Mouse (Mus musculus) heart, embryonic 12.5 days (tissue): ENCODE data around the gene Whrn. TPM values are rescaled to one million over a fixed set of nuclear protein-coding genes. Genes with fewer than 3 reads are reported as not detected.

ENCODE experiments used
- ATAC-seq: fragments of 200-750 bp; cut with Nextera tagmentation; 2 replicates; pipeline ENCODE4 v1.8.0; 2017; ENCODE audit warnings: moderate TSS enrichment, moderate library complexity; ENCODE audit not compliant: insufficient number of reproducible peaks, low FRiP score
- H3K27ac ChIP-seq: fragments of 300-500 bp; sonication (generic); 2 replicates; pipeline ENCODE4 v1.5.1; 2016; ENCODE audit warnings: mild to moderate bottlenecking, moderate library complexity; ENCODE audit not compliant: poor library complexity, severe bottlenecking
- H3K27me3 ChIP-seq: fragments of 300-500 bp; sonication (generic); replicated peaks from 2 replicates; pipeline ENCODE4 v1.6.1; 2016; ENCODE audit warnings: mild to moderate bottlenecking, moderate library complexity
- H3K36me3 ChIP-seq: fragments of 300-500 bp; sonication (generic); 2 replicates; pipeline ENCODE4 v1.6.1; 2016; ENCODE audit warnings: mild to moderate bottlenecking, moderate library complexity
- H3K4me1 ChIP-seq: fragments of 300-500 bp; sonication (generic); replicated peaks from 2 replicates; pipeline ENCODE4 v1.6.1; 2016; ENCODE audit warnings: mild to moderate bottlenecking
- H3K4me2 ChIP-seq: fragments of 300-500 bp; sonication (generic); 2 replicates; pipeline ENCODE4 v1.6.1; 2016; ENCODE audit warnings: mild to moderate bottlenecking, moderate library complexity
- H3K4me3 ChIP-seq: fragments of 300-500 bp; sonication (generic); 2 replicates; pipeline ENCODE4 v1.5.1; 2016; ENCODE audit warnings: mild to moderate bottlenecking
- H3K9ac ChIP-seq: fragments of 300-500 bp; sonication (generic); 2 replicates; pipeline ENCODE4 v1.6.1; 2016; ENCODE audit warnings: mild to moderate bottlenecking, moderate library complexity
- H3K9me3 ChIP-seq: fragments of 300-500 bp; sonication (generic); replicated peaks from 2 replicates; pipeline ENCODE4 v1.6.1; 2016; ENCODE audit warnings: mild to moderate bottlenecking, moderate library complexity
- WGBS: fragments of 180-500 bp; shearing (Covaris S2); methylation state at CpG from one replicate; pipeline ENCODE4 v1.1.7; 2016; 5-methylcytosine and 5-hydroxymethylcytosine counted together
- polyA plus RNA-seq: library from polyadenylated mRNA; unstranded; fragments of >200 nt; fragmentation: Nextera tagmentation; extraction: Ambion mirVana; gene quantifications from 2 replicates; pipeline ENCODE4 v1.2.1, GENCODE M21; 2016

Whrn gene
- polyA plus RNA-seq, 1 experiment from 2014 or later = 4.7 TPM

DNA sequence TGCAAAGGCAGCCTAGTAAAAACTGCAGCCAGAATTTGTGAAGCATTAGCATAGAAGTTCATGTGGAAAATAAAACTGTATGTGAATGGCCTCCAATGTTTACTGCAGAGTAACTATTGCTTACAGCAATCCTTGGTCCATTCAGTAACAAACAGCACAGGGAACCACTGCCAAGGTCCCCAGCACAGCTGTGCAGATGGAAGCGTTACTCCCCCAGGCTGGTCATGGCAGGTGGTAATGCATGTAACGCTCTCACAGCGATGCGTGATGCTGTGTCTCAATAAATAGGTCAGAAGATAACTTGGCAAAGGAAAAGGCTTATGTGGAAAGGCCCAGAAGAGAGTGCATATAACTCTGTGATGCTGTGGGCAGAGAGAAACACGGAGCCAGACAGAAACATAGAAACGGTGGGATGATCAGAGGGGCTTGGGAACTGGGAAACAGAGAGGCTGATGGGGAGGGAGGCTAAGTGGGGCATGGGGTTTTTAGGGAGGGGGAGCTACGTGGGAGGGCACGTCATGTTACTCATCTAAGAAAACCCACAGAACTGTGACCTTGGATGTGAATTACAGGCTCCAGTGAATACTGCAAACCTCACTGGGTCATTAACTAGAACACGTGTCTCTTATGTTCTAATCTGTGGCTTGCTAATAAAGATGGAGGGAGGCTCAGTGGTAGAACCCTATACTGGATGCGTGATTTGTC is 51.3 kb downstream of the Whrn start:
- no peaks in the 10 kb centered on the region for H3K4me1 ChIP-seq
- WGBS = 88% methylated on average over 10 of the region's 10 CpGs

DNA sequence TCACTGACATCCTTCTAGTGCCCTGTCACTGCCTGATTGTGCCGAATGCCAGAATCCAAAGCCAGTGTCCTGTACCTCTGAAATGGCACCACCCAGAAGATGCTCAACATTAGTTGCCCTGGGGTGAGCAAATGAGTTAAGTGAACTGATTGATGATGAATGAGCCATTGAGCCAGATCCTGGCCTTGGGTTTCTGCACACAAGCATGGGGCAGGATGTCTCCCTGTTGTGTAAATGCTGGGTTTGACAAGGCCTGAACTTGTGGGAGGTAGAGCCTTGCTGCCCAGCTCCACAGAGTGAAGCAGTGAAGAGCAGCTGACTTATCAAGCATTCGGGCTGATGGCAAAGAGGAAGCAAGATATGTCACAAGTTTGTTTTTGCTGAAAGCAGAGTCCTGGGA is 52.7 kb downstream of the Whrn start:
- Histone ChIP-seq H3K4me1 (peaks cover 2% of the 10 kb centered on the region; the same call in 1 of the 2 replicates), H3K27me3 (no peaks in the 10 kb centered on the region), H3K27ac (no peak overlapping the region), H3K36me3 (no peaks in the 10 kb centered on the region), H3K4me3 (no peak overlapping the region), H3K9ac (no peak overlapping the region), H3K4me2 (no peak overlapping the region), H3K9me3 (peaks cover 20% of the 10 kb centered on the region)
- no peak for ATAC-seq
- WGBS = 70% methylated on average over 2 of the region's 2 CpGs

More for the DNA sequence above, 51.3 kb downstream of the Whrn start:
- Histone ChIP-seq H3K27ac (no peak overlapping the region), H3K27me3 (no peaks in the 10 kb centered on the region), H3K4me2 (no peak overlapping the region), H3K9ac (no peak overlapping the region), H3K9me3 (peaks cover 22% of the 10 kb centered on the region), H3K36me3 (no peaks in the 10 kb centered on the region), H3K4me3 (no peak overlapping the region)
- ATAC-seq = no peak

DNA sequence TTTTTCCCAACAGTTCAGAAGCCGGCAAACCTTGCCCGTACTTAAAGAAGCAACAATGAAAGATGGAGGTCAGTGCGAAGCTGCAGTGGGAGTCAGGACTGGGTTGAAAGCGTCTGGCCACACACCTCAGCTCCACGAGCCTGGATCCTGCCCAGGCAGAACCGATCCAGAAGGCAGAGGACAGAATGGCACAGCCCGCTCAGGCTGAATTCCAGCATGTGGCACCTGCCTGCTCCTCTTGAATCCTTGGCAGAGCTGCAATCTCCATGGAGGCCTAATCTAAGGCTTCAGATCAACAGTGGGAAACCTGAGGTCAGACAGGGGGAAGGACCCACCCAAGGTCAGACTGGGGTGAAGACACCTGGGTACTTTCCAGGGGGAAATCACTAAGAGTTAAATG is 54.2 kb downstream of the Whrn start:
- Histone ChIP-seq H3K36me3 (no peaks in the 10 kb centered on the region), H3K9me3 (peaks cover 20% of the 10 kb centered on the region), H3K27ac (no peak overlapping the region), H3K4me3 (no peak overlapping the region), H3K27me3 (no peaks in the 10 kb centered on the region), H3K4me1 (peaks cover 17% of the 10 kb centered on the region), H3K9ac (no peak overlapping the region), H3K4me2 (no peak overlapping the region)
- no peak for ATAC-seq
- 88% methylated on average over 7 of the region's 7 CpGs for WGBS

DNA sequence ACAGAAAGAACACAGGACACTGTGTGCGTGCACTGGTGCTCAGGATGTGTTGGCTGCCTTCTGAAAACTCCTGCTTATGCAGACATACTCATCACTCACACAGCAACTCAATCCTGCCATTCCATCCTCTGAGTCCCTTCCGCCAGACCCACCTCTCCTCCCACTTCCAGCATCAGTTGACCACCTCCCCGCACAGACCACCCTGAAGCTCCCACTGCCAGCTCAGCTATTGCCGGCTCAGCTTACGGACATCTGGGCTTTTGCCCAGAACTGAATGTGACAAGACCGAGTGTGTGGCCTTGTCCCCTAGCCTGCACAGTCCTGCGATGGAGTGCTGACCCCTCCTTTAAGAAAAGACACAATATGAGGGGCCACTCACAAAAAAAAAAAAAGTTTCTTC is 55.5 kb downstream of the Whrn start:
- ATAC-seq = no peak
- no peak overlapping the region for H3K4me3 ChIP-seq
- 0 out of 2 replicates have a peak, but pooled peaks cover 14% of the 10 kb centered on the region for H3K9me3 ChIP-seq
- WGBS = 69% methylated on average over 7 of the region's 7 CpGs
- H3K36me3 ChIP-seq = no peaks in the 10 kb centered on the region
- no peak overlapping the region for H3K27ac ChIP-seq
- no peak overlapping the region for H3K9ac ChIP-seq
- no peak overlapping the region for H3K4me2 ChIP-seq
- H3K27me3 ChIP-seq = no peaks in the 10 kb centered on the region
- peaks cover 23% of the 10 kb centered on the region for H3K4me1 ChIP-seq

DNA sequence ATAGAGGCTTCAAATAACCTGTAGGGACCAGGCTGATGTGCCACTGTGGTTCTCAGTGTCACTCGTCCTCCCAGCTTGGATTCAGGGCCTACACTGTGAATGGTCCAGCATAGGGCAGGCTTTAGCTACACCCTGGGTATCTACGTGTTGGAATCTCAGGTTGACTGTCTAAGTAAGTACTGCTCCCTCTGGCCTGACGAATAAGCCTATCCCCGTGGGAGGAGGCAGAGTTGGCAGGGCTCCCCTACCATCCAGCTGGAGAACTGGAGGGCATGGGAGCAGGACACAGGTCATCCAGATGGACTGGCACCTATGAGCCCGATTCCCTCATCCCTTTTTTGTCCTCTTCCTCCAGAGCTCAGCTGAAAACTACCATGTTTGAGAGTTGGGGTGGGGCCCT is 57.8 kb downstream of the Whrn start:
- Histone ChIP-seq H3K9me3 (0 out of 2 replicates have a peak, but pooled peaks cover 11% of the 10 kb centered on the region), H3K4me1 (peaks cover 23% of the 10 kb centered on the region), H3K4me2 (no peak overlapping the region), H3K4me3 (no peak overlapping the region), H3K36me3 (no peaks in the 10 kb centered on the region), H3K9ac (no peak overlapping the region), H3K27me3 (no peaks in the 10 kb centered on the region), H3K27ac (peak overlapping the region; percentile 19)
- ATAC-seq = no peak
- 71% methylated on average over 5 of the region's 5 CpGs for WGBS

DNA sequence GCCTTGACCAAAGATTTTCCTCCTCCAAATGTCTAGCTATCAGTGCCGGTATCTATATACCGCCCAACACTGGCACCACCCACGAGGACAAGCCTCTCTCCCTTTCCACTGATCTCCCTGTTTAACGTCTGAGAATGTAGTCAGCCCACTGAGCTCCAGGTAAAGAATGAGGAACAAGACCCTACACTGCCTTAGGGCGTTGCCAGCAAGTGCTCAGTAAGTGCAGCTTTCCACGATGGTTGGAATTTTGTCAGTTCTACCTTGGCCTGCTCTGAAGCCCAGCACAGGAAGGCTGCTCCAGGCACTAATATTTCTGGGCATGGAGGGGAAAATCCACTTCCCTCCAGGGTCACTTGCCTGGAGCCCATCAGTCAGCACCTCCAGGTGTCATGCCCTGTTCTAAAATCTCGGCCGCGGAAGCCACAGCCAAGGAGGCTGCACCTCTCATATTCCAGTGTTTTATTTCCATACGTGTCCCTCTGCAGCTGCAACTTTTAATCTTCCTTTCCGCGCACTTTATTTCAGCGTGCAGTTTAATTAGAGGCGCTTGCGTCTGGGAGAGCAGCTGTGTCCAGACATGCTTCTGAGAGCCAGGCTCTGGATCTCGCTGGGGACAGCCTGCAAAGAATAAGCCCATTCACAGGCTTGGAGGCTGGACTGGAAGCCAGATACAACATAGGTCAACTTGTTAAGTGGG is 58.5 kb downstream of the Whrn start:
- peak overlapping the region; percentile 4; the same call in 1 of the 2 replicates for H3K4me2 ChIP-seq
- no peaks in the 10 kb centered on the region for H3K27me3 ChIP-seq
- H3K9ac ChIP-seq = no peak overlapping the region
- H3K4me1 ChIP-seq = peaks cover 23% of the 10 kb centered on the region
- H3K27ac ChIP-seq = peak overlapping the region; percentile 28; the same call in 1 of the 2 replicates
- WGBS = 36% methylated on average over 16 of the region's 16 CpGs
- ATAC-seq = no peak
- H3K36me3 ChIP-seq = no peaks in the 10 kb centered on the region
- H3K9me3 ChIP-seq = 0 out of 2 replicates have a peak, but pooled peaks cover 5% of the 10 kb centered on the region
- H3K4me3 ChIP-seq = no peak overlapping the region

DNA sequence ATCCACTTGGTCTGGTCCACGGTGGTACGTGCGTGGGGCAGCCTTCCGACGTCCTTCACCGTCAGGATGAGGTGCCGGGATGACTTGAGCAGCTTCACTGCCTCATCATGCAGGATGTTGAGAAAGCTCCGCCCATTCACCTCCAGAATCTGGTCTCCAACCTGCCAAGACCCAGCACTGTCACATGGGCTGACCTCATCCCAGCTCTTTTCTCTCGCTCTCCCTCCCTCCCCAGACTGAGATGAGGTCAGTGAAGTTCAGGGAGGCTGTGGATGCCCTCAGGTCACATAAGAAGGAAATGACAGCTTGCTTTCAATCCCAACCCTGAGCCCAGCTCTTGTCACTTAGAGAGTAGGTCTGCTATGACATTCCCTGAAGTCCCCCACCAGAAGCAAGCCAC is 60.4 kb downstream of the Whrn start:
- H3K27me3 ChIP-seq = no peaks in the 10 kb centered on the region
- H3K9me3 ChIP-seq = 0 out of 2 replicates have a peak, but pooled peaks cover 5% of the 10 kb centered on the region
- H3K36me3 ChIP-seq = no peaks in the 10 kb centered on the region
- no peak for ATAC-seq
- no peak overlapping the region for H3K9ac ChIP-seq
- H3K27ac ChIP-seq = no peak overlapping the region
- peaks cover 24% of the 10 kb centered on the region for H3K4me1 ChIP-seq
- H3K4me2 ChIP-seq = no peak overlapping the region
- 71% methylated on average over 9 of the region's 9 CpGs for WGBS
- H3K4me3 ChIP-seq = no peak overlapping the region

DNA sequence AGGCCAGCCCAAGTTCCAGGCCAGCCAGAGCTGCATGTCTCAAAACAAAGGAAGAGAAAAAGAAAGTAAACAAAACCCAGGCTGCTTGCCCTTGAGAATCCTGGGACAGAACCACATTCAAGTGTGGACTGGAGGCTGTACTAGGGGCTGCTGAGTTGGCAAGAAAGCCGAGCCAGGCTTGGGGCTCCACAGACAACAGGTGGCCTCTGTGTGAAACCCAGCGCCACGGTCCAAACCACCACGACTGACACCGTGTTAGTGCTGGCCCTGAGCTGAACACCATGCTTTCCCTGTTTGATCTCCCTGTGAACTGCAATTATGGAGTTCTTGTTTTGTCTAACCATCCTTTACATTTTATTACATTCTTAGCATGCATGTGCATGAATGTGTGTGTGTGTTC is 64.7 kb downstream of the Whrn start:
- no peaks in the 10 kb centered on the region for H3K9me3 ChIP-seq
- H3K4me3 ChIP-seq = no peak overlapping the region
- H3K9ac ChIP-seq = no peak overlapping the region
- no peaks in the 10 kb centered on the region for H3K27me3 ChIP-seq
- H3K27ac ChIP-seq = no peak overlapping the region
- 86% methylated on average over 5 of the region's 5 CpGs for WGBS
- no peak for ATAC-seq
- peaks cover 12% of the 10 kb centered on the region; the same call in 1 of the 2 replicates for H3K4me1 ChIP-seq
- H3K36me3 ChIP-seq = no peaks in the 10 kb centered on the region
- no peak overlapping the region for H3K4me2 ChIP-seq

DNA sequence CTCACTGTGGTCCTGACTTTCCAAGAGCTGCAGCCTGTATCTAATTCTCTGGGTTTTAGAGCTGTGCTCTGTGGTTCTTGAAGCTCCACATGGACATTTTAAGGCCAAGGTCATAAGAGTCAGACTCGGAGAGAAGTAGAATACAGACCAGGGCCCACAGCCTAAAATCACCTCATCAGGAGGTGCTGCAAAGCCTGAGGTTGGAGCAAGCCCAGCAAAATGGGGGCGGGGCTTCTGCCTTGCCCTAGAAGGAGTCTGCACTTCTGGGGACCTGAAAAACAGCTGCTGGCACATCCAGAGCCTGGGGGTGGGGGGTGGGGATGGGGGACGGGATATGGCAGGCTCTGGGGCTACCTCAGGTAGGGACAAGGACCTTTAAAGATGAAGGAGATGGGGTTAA is 65.4 kb downstream of the Whrn start:
- no peak for ATAC-seq
- H3K27ac ChIP-seq = no peak overlapping the region
- WGBS = 39% methylated on average over 3 of the region's 3 CpGs
- no peaks in the 10 kb centered on the region for H3K27me3 ChIP-seq
- H3K36me3 ChIP-seq = no peaks in the 10 kb centered on the region
- no peak overlapping the region for H3K9ac ChIP-seq
- peaks cover 8% of the 10 kb centered on the region; the same call in 1 of the 2 replicates for H3K4me1 ChIP-seq
- H3K9me3 ChIP-seq = no peaks in the 10 kb centered on the region
- no peak overlapping the region for H3K4me2 ChIP-seq
- no peak overlapping the region for H3K4me3 ChIP-seq

DNA sequence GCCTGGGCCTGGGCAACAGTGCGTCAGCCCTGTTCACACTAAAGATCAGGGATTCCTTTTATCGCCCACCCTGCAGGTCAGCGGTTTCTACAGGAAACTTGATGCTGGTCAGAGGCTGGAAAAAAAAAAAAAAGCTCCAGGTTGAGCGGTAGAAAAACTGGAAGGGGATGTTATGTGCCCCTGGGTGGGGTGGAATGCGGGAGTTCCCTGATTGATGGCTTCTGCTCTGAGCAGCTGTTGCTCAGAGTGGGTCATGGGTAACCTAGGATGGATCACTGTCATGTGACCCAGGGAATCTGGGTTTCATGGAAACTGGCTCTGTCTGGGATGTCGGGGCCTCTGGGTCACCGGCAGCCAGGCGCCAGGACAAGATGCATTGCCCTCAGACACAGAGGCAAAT is 69.5 kb downstream of the Whrn start:
- H3K4me1 ChIP-seq = peaks cover 23% of the 10 kb centered on the region
- no peak overlapping the region for H3K9ac ChIP-seq
- 67% methylated on average over 8 of the region's 8 CpGs for WGBS
- no peak overlapping the region for H3K4me2 ChIP-seq
- H3K4me3 ChIP-seq = no peak overlapping the region
- no peaks in the 10 kb centered on the region for H3K9me3 ChIP-seq
- no peak for ATAC-seq
- H3K27me3 ChIP-seq = no peaks in the 10 kb centered on the region
- H3K27ac ChIP-seq = no peak overlapping the region
- no peaks in the 10 kb centered on the region for H3K36me3 ChIP-seq

DNA sequence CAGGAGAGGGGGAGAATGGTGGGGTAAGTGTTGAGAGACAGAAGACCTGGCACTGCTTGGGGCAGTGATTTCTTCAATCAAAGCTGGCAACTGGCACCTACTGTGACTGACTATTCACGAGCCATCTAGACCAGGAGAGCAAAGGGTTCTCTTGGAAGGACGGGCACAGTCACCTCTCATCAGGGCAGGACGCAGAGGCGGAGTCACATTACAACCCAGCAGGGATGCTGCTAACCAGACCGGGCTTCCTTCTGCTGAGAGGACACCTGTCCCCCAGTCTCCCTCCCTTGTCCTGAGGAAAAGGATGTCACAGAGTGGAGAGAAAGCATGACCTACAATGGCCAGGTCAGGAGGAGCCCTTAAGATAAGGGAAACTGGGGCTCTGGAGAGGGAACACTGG is 72.0 kb downstream of the Whrn start:
- Histone ChIP-seq H3K4me3 (no peak overlapping the region), H3K27ac (no peak overlapping the region), H3K4me2 (no peak overlapping the region), H3K27me3 (0 out of 2 replicates have a peak, but pooled peaks cover 4% of the 10 kb centered on the region), H3K36me3 (no peaks in the 10 kb centered on the region), H3K9me3 (no peaks in the 10 kb centered on the region), H3K9ac (no peak overlapping the region), H3K4me1 (peaks cover 21% of the 10 kb centered on the region)
- no peak for ATAC-seq
- 22% methylated on average over 5 of the region's 5 CpGs for WGBS
